Mouse (Mus musculus) ovary, postnatal 14 days (tissue): Measurements from ENCODE around the gene Zfp273.
"Not testable (repeated sequence)": the region's sequence is repeated elsewhere in the genome, so short reads cannot be mapped to it uniquely, and the experiment has no call there.

ENCODE experiments used
- DNase-seq: peaks from one replicate; pipeline ENCODE4 v3.0.0; 2022; ENCODE audit warnings: low spot score

Zfp273 gene

DNA sequence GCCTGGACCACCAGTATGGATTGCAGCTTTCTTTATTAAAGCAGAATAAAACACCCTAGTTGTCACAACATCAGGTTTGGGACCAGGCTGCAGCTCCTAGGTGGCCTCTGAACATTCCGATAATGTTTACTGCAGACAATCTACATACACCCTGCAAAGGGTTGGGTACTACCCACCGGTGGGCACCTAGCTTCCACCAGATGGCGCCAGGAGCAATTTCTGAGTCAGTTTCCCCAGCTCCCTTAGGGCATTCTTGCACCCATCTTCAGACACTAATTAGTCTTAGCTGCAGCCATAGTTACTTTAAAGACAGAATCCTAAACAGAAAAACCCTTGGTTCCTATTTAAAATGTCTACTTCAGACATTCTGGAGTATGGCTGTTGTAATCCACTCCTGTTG, 54.4 kb downstream of the Zfp273 start:
- DNase-seq = no peak

DNA sequence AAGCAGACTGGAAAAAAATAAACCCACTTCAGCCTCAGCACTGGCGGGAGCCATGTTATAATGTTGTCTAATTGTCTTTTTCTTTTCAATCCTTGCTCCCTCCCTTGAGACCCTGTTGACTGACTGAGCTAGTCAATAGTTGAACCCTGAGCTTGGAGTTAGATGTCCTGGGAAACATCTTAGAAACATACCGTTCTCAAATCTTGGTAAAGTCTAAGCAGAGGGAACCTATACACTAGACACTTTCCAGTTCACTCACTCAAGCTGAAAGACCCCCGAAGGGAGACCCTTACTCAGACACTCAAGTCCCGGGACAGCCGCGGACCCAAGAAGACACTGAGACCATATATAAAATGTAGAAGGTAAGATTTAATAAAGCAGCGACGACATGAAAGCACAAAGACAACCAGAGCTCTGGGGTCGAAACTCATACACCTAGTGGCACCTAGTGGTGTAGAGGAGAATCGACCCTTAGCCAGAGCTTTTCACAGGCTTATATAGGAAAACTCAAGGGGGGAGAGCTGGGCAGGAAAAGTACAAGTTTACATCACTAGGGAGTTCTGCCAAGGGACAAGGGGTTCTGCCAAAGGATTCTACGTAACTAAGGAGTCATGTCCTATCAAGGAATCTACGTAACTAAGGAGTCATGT, 62.6 kb downstream of the Zfp273 start:
- not testable (repeated sequence) for DNase-seq
